Mouse (Mus musculus) forebrain, postnatal 0 days (tissue): ENCODE measurements at regions not wholly inside any gene's neighbourhood (a gene's known extent, or its start where the extent isn't known, plus 50 kb on each side); places are given as distances from the start of the nearest gene placed in this dataset.

Experiments
- ATAC-seq: fragments of 200-750 bp; cut with Nextera tagmentation; 2 replicates; pipeline ENCODE4 v1.8.0; 2017; ENCODE audit warnings: mild to moderate bottlenecking, moderate library complexity
- DNase-seq: peaks from one replicate; pipeline ENCODE4 v3.0.0-alpha.2; 2015
- H3K27ac ChIP-seq: fragments of 300-500 bp; sonication (generic); 2 replicates; pipeline ENCODE4 v1.5.1; 2014; ENCODE audit warnings: low read depth, mild to moderate bottlenecking, antibody characterized with exemption, low read length, moderate library complexity, mixed read lengths
- H3K27me3 ChIP-seq: fragments of 300-500 bp; sonication (generic); 2 replicates; pipeline ENCODE4 v1.6.1; 2014; ENCODE audit warnings: mild to moderate bottlenecking, low read length, mixed read lengths; ENCODE audit not compliant: insufficient read depth
- H3K36me3 ChIP-seq: fragments of 300-500 bp; sonication (generic); 2 replicates; pipeline ENCODE4 v1.6.1; 2014; ENCODE audit warnings: mild to moderate bottlenecking, moderate library complexity; ENCODE audit not compliant: insufficient read depth
- H3K4me1 ChIP-seq: fragments of 300-500 bp; sonication (generic); 2 replicates; pipeline ENCODE4 v1.6.1; 2014; ENCODE audit warnings: antibody characterized with exemption; ENCODE audit not compliant: insufficient read depth
- H3K4me2 ChIP-seq: fragments of 300-500 bp; sonication (generic); 2 replicates; pipeline ENCODE4 v1.6.1; 2014; ENCODE audit warnings: low read depth, mild to moderate bottlenecking, moderate library complexity
- H3K4me3 ChIP-seq: fragments of 300-500 bp; sonication (generic); 2 replicates; pipeline ENCODE4 v1.5.1; 2014; ENCODE audit warnings: low read depth, low read length, mixed read lengths
- H3K9ac ChIP-seq: fragments of 300-500 bp; sonication (generic); 2 replicates; pipeline ENCODE4 v1.6.1; 2014; ENCODE audit warnings: mild to moderate bottlenecking
- H3K9me3 ChIP-seq: fragments of 300-500 bp; sonication (generic); 2 replicates; pipeline ENCODE4 v1.6.1; 2016; ENCODE audit warnings: low read length
- CTCF ChIP-seq: sonication (generic); IDR thresholded peaks from 2 replicates; pipeline ENCODE4 v1.5.1; 2016; ENCODE audit warnings: antibody characterized with exemption, control low read depth, low read depth
- WGBS: fragments of 180-500 bp; shearing (Covaris S2); extraction: QIAGEN DNeasy Blood & Tissue Kit; methylation state at CpG from one replicate; pipeline ENCODE4 v1.1.7; 2014; 5-methylcytosine and 5-hydroxymethylcytosine counted together

DNA sequence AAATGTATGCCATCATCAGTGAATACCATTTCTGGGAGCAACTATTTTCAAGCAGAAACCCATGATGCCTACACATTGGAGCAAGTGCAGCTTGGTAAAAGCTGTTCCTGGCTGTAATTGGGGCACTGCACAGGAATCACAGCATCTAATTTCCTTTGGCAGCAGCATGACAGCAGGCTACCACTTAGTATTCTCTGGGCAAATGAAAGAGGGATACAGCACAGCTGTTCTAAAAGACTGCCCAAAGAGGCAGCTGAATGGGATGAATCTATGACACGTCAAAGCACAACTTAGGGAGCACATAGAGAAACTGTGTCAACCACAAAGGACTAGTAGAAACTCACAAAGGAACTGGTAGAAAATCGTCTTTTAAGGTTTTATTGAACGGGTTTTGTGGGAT lies 440.5 kb upstream of the Galntl6 start:
- Histone ChIP-seq H3K27ac (no peak overlapping the region), H3K9ac (no peak overlapping the region), H3K4me1 (no peaks in the 10 kb centered on the region), H3K36me3 (no peaks in the 10 kb centered on the region), H3K27me3 (no peaks in the 10 kb centered on the region), H3K4me2 (no peak overlapping the region), H3K4me3 (no peak overlapping the region), H3K9me3 (no peaks in the 10 kb centered on the region)
- ATAC-seq = peak; percentile 96
- TF ChIP-seq CTCF = no peak
- peak; percentile 20 for DNase-seq
- 44% methylated on average over 3 of the region's 3 CpGs for WGBS

DNA sequence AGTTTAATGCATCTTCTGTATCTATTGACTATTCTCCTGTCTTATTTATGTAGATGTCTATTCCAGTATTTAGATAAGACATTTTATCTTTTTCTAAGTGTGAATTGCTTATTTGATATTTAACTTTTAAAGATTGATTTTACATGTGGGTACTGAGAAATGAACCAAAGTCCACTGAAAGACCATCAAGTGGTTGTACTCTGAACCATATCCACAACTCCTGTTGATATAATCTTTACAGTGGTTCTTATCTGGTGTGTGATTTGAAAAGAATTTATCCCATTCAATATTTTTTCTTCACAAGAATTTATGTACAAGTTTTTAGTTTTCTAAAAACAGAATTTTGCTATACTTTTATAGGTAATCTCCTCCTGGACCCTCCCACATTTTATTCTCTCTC lies 422.6 kb upstream of the Galntl6 start:
- no peak overlapping the region for H3K27ac ChIP-seq
- ATAC-seq = no peak
- no peak for TF ChIP-seq CTCF
- no peaks in the 10 kb centered on the region for H3K27me3 ChIP-seq
- H3K4me3 ChIP-seq = no peak overlapping the region
- DNase-seq = no peak
- H3K9ac ChIP-seq = no peak overlapping the region
- H3K36me3 ChIP-seq = no peaks in the 10 kb centered on the region
- H3K4me2 ChIP-seq = no peak overlapping the region
- H3K9me3 ChIP-seq = no peaks in the 10 kb centered on the region
- H3K4me1 ChIP-seq = no peaks in the 10 kb centered on the region
